Mouse (Mus musculus) liver, adult 2 months (tissue): ENCODE results near the gene Olfr134. TPM values are rescaled to one million over a fixed set of nuclear protein-coding genes. Genes with fewer than 3 reads are reported as not detected.
A peak's percentile ranks its signal among the peaks of the same experiment; 100 is the strongest.
"Not testable (repeated sequence)": the region's sequence is repeated elsewhere in the genome, so short reads cannot be mapped to it uniquely, and the experiment has no call there.

Experiments used
- DNase-seq: peaks from one replicate; pipeline ENCODE4 v3.0.0-alpha.2; 2011; ENCODE audit warnings: low read depth, low spot score; ENCODE audit errors: extremely low read depth
- H3K27ac ChIP-seq: fragments of 200-500 bp; replicated peaks from 2 replicates; pipeline ENCODE4 v1.5.1; 2012; ENCODE audit warnings: low read depth, mild to moderate bottlenecking, control low read depth, inconsistent platforms, low read length; ENCODE audit not compliant: insufficient read depth
- H3K27me3 ChIP-seq: fragments of 200-500 bp; 2 replicates; pipeline ENCODE4 v1.6.1; 2012; ENCODE audit warnings: mild to moderate bottlenecking, moderate library complexity, low read length, inconsistent platforms; ENCODE audit not compliant: control insufficient read depth, insufficient read depth
- H3K36me3 ChIP-seq: fragments of 200-500 bp; 2 replicates; pipeline ENCODE4 v1.6.1; 2012; ENCODE audit warnings: low read length, inconsistent platforms; ENCODE audit not compliant: control insufficient read depth, insufficient read depth
- H3K4me1 ChIP-seq: fragments of 200-500 bp; 2 replicates; pipeline ENCODE4 v1.6.1; 2011; ENCODE audit warnings: low read length; ENCODE audit not compliant: control insufficient read depth, insufficient read depth
- H3K4me3 ChIP-seq: fragments of 200-500 bp; 2 replicates; pipeline ENCODE4 v1.5.1; 2011; ENCODE audit warnings: low read depth, mild to moderate bottlenecking, control low read depth, low read length, moderate library complexity; ENCODE audit not compliant: insufficient read depth
- H3K79me2 ChIP-seq: fragments of 200-500 bp; 2 replicates; pipeline ENCODE4 v1.6.1; 2012; ENCODE audit warnings: inconsistent platforms, mild to moderate bottlenecking, low read length, moderate library complexity; ENCODE audit not compliant: control insufficient read depth, insufficient read depth
- H3K9ac ChIP-seq: fragments of 200-500 bp; 2 replicates; pipeline ENCODE4 v1.6.1; 2012; ENCODE audit warnings: low read depth, mild to moderate bottlenecking, control low read depth, inconsistent platforms, low read length
- CTCF ChIP-seq: fragments of 200-500 bp; IDR thresholded peaks from 2 replicates; pipeline ENCODE4 v1.5.1; 2011; ENCODE audit warnings: low read depth, low read length, control low read depth
- POLR2A ChIP-seq: fragments of 200-500 bp; IDR thresholded peaks from 2 replicates; pipeline ENCODE4 v1.6.1; 2011; ENCODE audit warnings: low read length, control low read depth; ENCODE audit not compliant: insufficient read depth; ENCODE audit errors: extremely low read depth
- WGBS: fragments of 180-500 bp; shearing (Covaris S2); methylation state at CpG from one replicate; pipeline ENCODE4 v1.1.7; 2018; 5-methylcytosine and 5-hydroxymethylcytosine counted together
- polyA plus RNA-seq: library from polyadenylated mRNA; depleted of rRNA; stranded (reverse); fragments of >200 nt; gene quantifications from 2 replicates; pipeline ENCODE4 v1.2.3, GENCODE M21; 2012; rRNA removed
- total RNA-seq: library from RNA; depleted of rRNA; stranded (reverse); fragments of >200 nt; gene quantifications from 2 replicates; pipeline ENCODE4 v1.2.3, GENCODE M21; 2014; rRNA removed

Gene Olfr134
- not detected in 2 replicates for total RNA-seq
- polyA plus RNA-seq, result not detected in 2 replicates

- H3K36me3 ChIP-seq, result no peaks in the 10 kb centered on the region
- H3K27me3 ChIP-seq, result no peaks in the 10 kb centered on the region
- H3K27ac ChIP-seq, result no peak within 1 kb of the TSS
- WGBS, result 65% methylated on average over 3 of the region's 3 CpGs
- H3K9ac ChIP-seq, result no peak within 1 kb of the TSS
- no peak for TF ChIP-seq CTCF
- TF ChIP-seq POLR2A, result no peak
- H3K4me1 ChIP-seq, result no peaks in the 10 kb centered on the region
- H3K4me3 ChIP-seq, result no peak within 1 kb of the TSS
- H3K79me2 ChIP-seq, result no peaks in the 10 kb centered on the region
- no peak for DNase-seq
These were observed at the start of gene Olfr134 for GRCm38 (mm10) chr17:38171088-38171487. Gene Olfr134, plus strand, starts transcription at chr17:38171388.

- not testable (repeated sequence) for DNase-seq, H3K79me2 ChIP-seq, H3K9ac ChIP-seq, H3K27me3 ChIP-seq, H3K4me1 ChIP-seq, H3K36me3 ChIP-seq, H3K27ac ChIP-seq, H3K4me3 ChIP-seq
- WGBS, result 68% methylated on average over 1 of the region's 1 CpGs
These were observed 47.0 kb upstream of the Olfr134 start for GRCm38 (mm10) chr17:38124199-38124598.

- H3K79me2 ChIP-seq, H3K27me3 ChIP-seq, H3K9ac ChIP-seq, H3K4me1 ChIP-seq, H3K36me3 ChIP-seq, H3K27ac ChIP-seq, DNase-seq, H3K4me3 ChIP-seq: not testable (repeated sequence)
- 73% methylated on average over 3 of the region's 3 CpGs for WGBS
These were observed 45.8 kb upstream of the Olfr134 start for GRCm38 (mm10) chr17:38125371-38125770.

- Histone ChIP-seq H3K9ac (no peak within 1 kb of the TSS), H3K27ac (no peak within 1 kb of the TSS), H3K79me2 (no peaks in the 10 kb centered on the region), H3K36me3 (no peaks in the 10 kb centered on the region), H3K4me1 (no peaks in the 10 kb centered on the region), H3K4me3 (no peak within 1 kb of the TSS), H3K27me3 (no peaks in the 10 kb centered on the region)
- TF ChIP-seq CTCF (no peak), POLR2A (no peak)
- WGBS, result 60% methylated on average over 1 of the region's 1 CpGs
- DNase-seq, result peak; percentile 52
These were observed 36.8 kb upstream of the Olfr134 start, which contains the start of gene Olfr132 for GRCm38 (mm10) chr17:38134426-38134825. Gene Olfr132, minus strand, starts transcription at chr17:38134526.

GRCm38 (mm10) chr17:38144981-38145380 is 26.2 kb upstream of the Olfr134 start, which contains the start of gene Olfr133:
Gene Olfr133, plus strand, starts transcription at chr17:38145281.
- H3K27me3 ChIP-seq, result no peaks in the 10 kb centered on the region
- 81% methylated on average over 2 of the region's 2 CpGs for WGBS
- H3K79me2 ChIP-seq, result no peaks in the 10 kb centered on the region
- H3K4me3 ChIP-seq, result no peak within 1 kb of the TSS
- H3K36me3 ChIP-seq, result no peaks in the 10 kb centered on the region
- TF ChIP-seq CTCF (no peak), POLR2A (no peak)
- no peak within 1 kb of the TSS for H3K27ac ChIP-seq
- H3K4me1 ChIP-seq, result no peaks in the 10 kb centered on the region
- DNase-seq, result no peak
- H3K9ac ChIP-seq, result no peak within 1 kb of the TSS

- H3K9ac ChIP-seq, result no peak within 1 kb of the TSS
- no peak for TF ChIP-seq CTCF
- TF ChIP-seq POLR2A, result no peak
- H3K27me3 ChIP-seq, result no peaks in the 10 kb centered on the region
These were observed 32.8 kb downstream of the Olfr134 start, which contains the start of gene Olfr135 for GRCm38 (mm10) chr17:38204035-38204434. Gene Olfr135, plus strand, starts transcription at chr17:38204335.

More at GRCm38 (mm10) chr17:38204035-38204434, 32.8 kb downstream of the Olfr134 start, which contains the start of gene Olfr135:
- WGBS, result 76% methylated on average over 1 of the region's 1 CpGs
- no peak within 1 kb of the TSS for H3K4me3 ChIP-seq
- no peaks in the 10 kb centered on the region for H3K79me2 ChIP-seq
- no peak within 1 kb of the TSS for H3K27ac ChIP-seq
- DNase-seq, result no peak
- H3K4me1 ChIP-seq, result no peaks in the 10 kb centered on the region
- no peaks in the 10 kb centered on the region for H3K36me3 ChIP-seq

Other genes with a start within 250 kb of the Olfr134 start
- gene Olfr761, start 218.3 kb upstream of the Olfr134 start, total RNA-seq, result not detected in 2 replicates
- not detected in 2 replicates for gene Olfr761, start 218.3 kb upstream of the Olfr134 start, polyA plus RNA-seq
- not detected in 2 replicates for gene Olfr129, start 111.3 kb upstream of the Olfr134 start, total RNA-seq
- gene Olfr129, start 111.3 kb upstream of the Olfr134 start, polyA plus RNA-seq, result not detected in 2 replicates
- gene Olfr130, start 107.5 kb upstream of the Olfr134 start, total RNA-seq, result not detected in 2 replicates
- gene Olfr130, start 107.5 kb upstream of the Olfr134 start, polyA plus RNA-seq, result not detected in 2 replicates
- gene Olfr131, start 82.7 kb upstream of the Olfr134 start, total RNA-seq, result not detected in 2 replicates
- gene Olfr131, start 82.7 kb upstream of the Olfr134 start, polyA plus RNA-seq, result not detected in 2 replicates
- gene Olfr132, start 36.9 kb upstream of the Olfr134 start, total RNA-seq, result not detected in 2 replicates
- not detected in 2 replicates for gene Olfr132, start 36.9 kb upstream of the Olfr134 start, polyA plus RNA-seq
- not detected in 2 replicates for gene Olfr133, start 26.1 kb upstream of the Olfr134 start, total RNA-seq
- not detected in 2 replicates for gene Olfr133, start 26.1 kb upstream of the Olfr134 start, polyA plus RNA-seq
- not detected in 2 replicates for gene Olfr135, start 32.9 kb downstream of the Olfr134 start, total RNA-seq
- not detected in 2 replicates for gene Olfr135, start 32.9 kb downstream of the Olfr134 start, polyA plus RNA-seq
- gene Olfr138, start 89.6 kb downstream of the Olfr134 start, total RNA-seq, result not detected in 2 replicates
- not detected in 2 replicates for gene Olfr138, start 89.6 kb downstream of the Olfr134 start, polyA plus RNA-seq
- gene Olfr137, start 136.2 kb downstream of the Olfr134 start, total RNA-seq, result not detected in 2 replicates
- gene Olfr137, start 136.2 kb downstream of the Olfr134 start, polyA plus RNA-seq, result not detected in 2 replicates
- gene Olfr136, start 158.4 kb downstream of the Olfr134 start, total RNA-seq, result not detected in 2 replicates
- gene Olfr136, start 158.4 kb downstream of the Olfr134 start, polyA plus RNA-seq, result not detected in 2 replicates
- gene Esp36, start 248.8 kb downstream of the Olfr134 start, total RNA-seq, result not detected in 2 replicates
- not detected in 2 replicates for gene Esp36, start 248.8 kb downstream of the Olfr134 start, polyA plus RNA-seq